Mouse (Mus musculus) MEL (cell line): Measurements from ENCODE around the gene Exosc8.

Experiments used
- CTCF ChIP-seq, 3 experiments: IDR thresholded peaks in 2 of 3; conservative IDR thresholded peaks in 1 of 3; 2 replicates each; pipeline ENCODE4 v1.5.1; 2011 to 2012; ENCODE audit warnings: low read length in 3 of 3, low read depth in 2 of 3, mild to moderate bottlenecking in 2 of 3, improper control_type of control experiment in 1 of 3, inconsistent platforms in 1 of 3, mixed read lengths in 1 of 3, moderate library complexity in 1 of 3; ENCODE audit not compliant: control insufficient read depth in 1 of 3, insufficient read depth in 1 of 3, poor library complexity in 1 of 3, severe bottlenecking in 1 of 3
- EP300 ChIP-seq, 2 experiments: IDR thresholded peaks; 2 replicates each; pipeline ENCODE4 v1.6.1; 2011; ENCODE audit warnings: improper control_type of control experiment in 2 of 2, low read length in 2 of 2, low read depth in 1 of 2, mild to moderate bottlenecking in 1 of 2
- POLR2A ChIP-seq, 2 experiments: IDR thresholded peaks; 2 replicates each; pipeline ENCODE4 v1.6.1; 2011 to 2012; ENCODE audit warnings: low read length in 2 of 2, mild to moderate bottlenecking in 2 of 2, control low read depth in 1 of 2, improper control_type of control experiment in 1 of 2, low read depth in 1 of 2, moderate library complexity in 1 of 2; ENCODE audit not compliant: control insufficient read depth in 1 of 2, insufficient read depth in 1 of 2, poor library complexity in 1 of 2
- POLR2AphosphoS2 ChIP-seq: IDR thresholded peaks from 2 replicates; pipeline ENCODE4 v1.6.1; 2011; ENCODE audit warnings: low read length, improper control_type of control experiment
- RCOR1 ChIP-seq: IDR thresholded peaks from 2 replicates; pipeline ENCODE4 v1.6.1; 2012; ENCODE audit warnings: low read depth, mild to moderate bottlenecking, inconsistent platforms, low read length, improper control_type of control experiment
- TAL1 ChIP-seq: IDR thresholded peaks from 2 replicates; pipeline ENCODE4 v1.6.1; 2012; ENCODE audit warnings: mild to moderate bottlenecking, inconsistent platforms, low read length, moderate library complexity, mixed read lengths
- ZMIZ1 ChIP-seq: IDR thresholded peaks from 2 replicates; pipeline ENCODE4 v1.6.1; 2012; ENCODE audit warnings: low read depth, mild to moderate bottlenecking, inconsistent platforms, low read length, improper control_type of control experiment, moderate library complexity

GRCm38 (mm10) chr3:54755145-54756041, 20.2 kb upstream of the Exosc8 start, which contains the start of gene Smad9:
- no peak for TF ChIP-seq CTCF (IDR thresholded peaks at IDR 0.05 in 2 of 3, conservative IDR thresholded peaks at IDR 0.05 in 1 of 3; ENCODE audit: control insufficient read depth in 1 of 3, insufficient read depth in 1 of 3, low read depth in 2 of 3, low read length in 3 of 3, poor library complexity in 1 of 3, severe bottlenecking in 1 of 3)
- TF ChIP-seq ZMIZ1 = no peak
- no peak for TF ChIP-seq RCOR1
- TF ChIP-seq TAL1 = no peak
- no peak for TF ChIP-seq EP300 (IDR thresholded peaks at IDR 0.05; ENCODE audit: low read depth in 1 of 2, low read length in 2 of 2)
- no peak for TF ChIP-seq POLR2AphosphoS2
- TF ChIP-seq POLR2A (IDR thresholded peaks at IDR 0.05; ENCODE audit: control insufficient read depth in 1 of 2, insufficient read depth in 1 of 2, low read depth in 1 of 2, low read length in 2 of 2, poor library complexity in 1 of 2) = no peak
